Mouse (Mus musculus) midbrain, embryonic 16.5 days (tissue): Measurements from ENCODE around the gene Zfp652. TPM values are rescaled to one million over a fixed set of nuclear protein-coding genes. Genes with fewer than 3 reads are reported as not detected.

Experiments used
- ATAC-seq: fragments of 200-750 bp; cut with Nextera tagmentation; 2 replicates; pipeline ENCODE4 v1.8.0; 2017; ENCODE audit warnings: moderate TSS enrichment
- H3K27ac ChIP-seq: fragments of 300-500 bp; sonication (generic); 2 replicates; pipeline ENCODE4 v1.5.1; 2014; ENCODE audit warnings: mild to moderate bottlenecking, low read length, mixed read lengths
- H3K27me3 ChIP-seq: fragments of 300-500 bp; sonication (generic); 2 replicates; pipeline ENCODE4 v1.6.1; 2014; ENCODE audit warnings: low read depth, low read length, mixed read lengths; ENCODE audit not compliant: control insufficient read depth, insufficient read depth
- H3K36me3 ChIP-seq: fragments of 300-500 bp; sonication (generic); 2 replicates; pipeline ENCODE4 v1.6.1; 2014; ENCODE audit warnings: mild to moderate bottlenecking, low read length, moderate library complexity, mixed read lengths; ENCODE audit not compliant: control insufficient read depth, insufficient read depth
- H3K4me1 ChIP-seq: fragments of 300-500 bp; sonication (generic); 2 replicates; pipeline ENCODE4 v1.6.1; 2014; ENCODE audit warnings: mild to moderate bottlenecking, low read length, mixed read lengths; ENCODE audit not compliant: control insufficient read depth, insufficient read depth
- H3K4me2 ChIP-seq: fragments of 300-500 bp; sonication (generic); 2 replicates; pipeline ENCODE4 v1.6.1; 2014; ENCODE audit warnings: mild to moderate bottlenecking, low read length, mixed read lengths
- H3K4me3 ChIP-seq: fragments of 300-500 bp; sonication (generic); 2 replicates; pipeline ENCODE4 v1.5.1; 2014; ENCODE audit warnings: low read depth, mild to moderate bottlenecking, low read length, moderate library complexity, mixed read lengths
- H3K9ac ChIP-seq: fragments of 300-500 bp; sonication (generic); 2 replicates; pipeline ENCODE4 v1.6.1; 2014; ENCODE audit warnings: low read depth, low read length, mixed read lengths
- H3K9me3 ChIP-seq: fragments of 300-500 bp; sonication (generic); replicated peaks from 2 replicates; pipeline ENCODE4 v1.6.1; 2014; ENCODE audit warnings: mild to moderate bottlenecking, low read length, mixed read lengths; ENCODE audit not compliant: control insufficient read depth, poor library complexity, severe bottlenecking
- WGBS: fragments of 180-500 bp; shearing (Covaris S2); extraction: QIAGEN DNeasy Blood & Tissue Kit; methylation state at CpG from one replicate; pipeline ENCODE4 v1.1.7; 2014; 5-methylcytosine and 5-hydroxymethylcytosine counted together
- polyA plus RNA-seq: library from polyadenylated mRNA; unstranded; fragments of >200 nt; fragmentation: Nextera tagmentation; extraction: Ambion mirVana; gene quantifications from 2 replicates; pipeline ENCODE4 v1.2.1, GENCODE M21; 2015

Zfp652 gene
- polyA plus RNA-seq, 1 experiment from 2014 or later, result 21.1 TPM

DNA sequence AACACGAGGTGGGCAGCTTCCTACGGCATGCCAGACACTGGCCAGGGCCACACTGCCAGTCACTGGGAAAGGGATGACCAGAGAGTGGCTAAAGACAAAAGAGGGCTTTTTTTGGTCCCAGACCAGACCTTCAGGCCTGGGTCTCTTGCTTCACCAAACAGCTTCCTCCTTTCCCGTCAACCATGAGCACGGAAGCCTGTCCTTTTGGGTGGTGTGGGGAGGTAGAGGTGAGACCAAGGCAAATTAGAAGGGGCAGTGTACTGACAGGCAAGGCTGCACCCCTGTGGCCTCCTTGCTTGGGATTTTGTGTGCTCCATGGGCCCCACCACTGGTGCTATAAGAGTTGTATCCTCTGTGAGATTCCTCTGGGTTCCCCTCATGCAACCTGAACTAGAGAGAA lies 126.1 kb downstream of the Zfp652 start:
- peaks cover 21% of the 10 kb centered on the region for H3K27me3 ChIP-seq
- no peak overlapping the region for H3K4me2 ChIP-seq
- ATAC-seq, result no peak
- H3K9ac ChIP-seq, result no peak overlapping the region
- no peak overlapping the region for H3K27ac ChIP-seq
- H3K4me1 ChIP-seq, result peaks cover 6% of the 10 kb centered on the region
- H3K36me3 ChIP-seq, result no peaks in the 10 kb centered on the region
- no peaks in the 10 kb centered on the region for H3K9me3 ChIP-seq
- 88% methylated on average over 4 of the region's 4 CpGs for WGBS
- H3K4me3 ChIP-seq, result no peak overlapping the region

DNA sequence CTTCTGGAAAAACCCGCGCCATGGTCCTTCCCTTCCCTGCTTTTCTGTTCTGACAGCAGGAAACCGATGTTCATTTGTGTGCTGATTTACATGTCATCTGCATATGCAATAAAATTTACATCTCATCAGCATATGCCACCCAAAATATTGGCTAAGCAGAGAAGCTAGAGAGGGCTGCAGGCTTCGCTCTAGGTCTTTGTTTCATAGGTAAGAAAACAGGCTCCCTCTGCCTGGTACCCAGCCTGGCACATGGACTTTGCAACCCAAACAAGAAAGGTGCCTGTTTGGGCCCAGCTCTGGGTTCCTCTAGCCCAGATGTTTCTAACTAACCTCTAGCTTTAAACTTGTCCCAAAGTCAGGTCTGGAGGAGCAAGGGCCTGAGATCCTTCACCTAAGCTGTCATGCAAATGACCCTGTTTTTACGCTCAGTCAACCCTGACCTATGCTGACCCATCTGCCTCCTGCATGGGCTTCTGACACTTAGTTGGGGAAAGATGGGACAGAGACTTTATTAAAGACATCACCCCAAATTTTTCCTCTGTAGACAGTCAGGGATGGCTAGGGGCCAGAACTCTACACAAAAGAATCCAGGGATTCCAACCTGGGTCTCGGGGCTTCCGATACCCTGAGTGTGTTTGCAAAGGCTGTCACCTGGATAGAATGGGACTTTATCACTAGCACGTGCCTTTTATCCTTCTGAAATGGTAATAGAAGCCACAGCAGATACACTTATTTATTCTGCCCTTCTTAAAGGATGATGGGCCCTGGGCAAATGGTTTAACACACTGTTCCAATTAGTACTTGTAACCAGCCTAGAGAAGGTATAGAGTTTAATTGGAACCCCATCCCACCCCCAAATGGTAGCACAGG lies 126.8 kb downstream of the Zfp652 start:
- Histone ChIP-seq H3K4me3 (no peak overlapping the region), H3K4me1 (peaks cover 2% of the 10 kb centered on the region), H3K27me3 (peaks cover 15% of the 10 kb centered on the region), H3K9me3 (no peaks in the 10 kb centered on the region), H3K27ac (no peak overlapping the region), H3K4me2 (no peak overlapping the region), H3K36me3 (no peaks in the 10 kb centered on the region), H3K9ac (no peak overlapping the region)
- 70% methylated on average over 8 of the region's 8 CpGs for WGBS
- ATAC-seq, result no peak

DNA sequence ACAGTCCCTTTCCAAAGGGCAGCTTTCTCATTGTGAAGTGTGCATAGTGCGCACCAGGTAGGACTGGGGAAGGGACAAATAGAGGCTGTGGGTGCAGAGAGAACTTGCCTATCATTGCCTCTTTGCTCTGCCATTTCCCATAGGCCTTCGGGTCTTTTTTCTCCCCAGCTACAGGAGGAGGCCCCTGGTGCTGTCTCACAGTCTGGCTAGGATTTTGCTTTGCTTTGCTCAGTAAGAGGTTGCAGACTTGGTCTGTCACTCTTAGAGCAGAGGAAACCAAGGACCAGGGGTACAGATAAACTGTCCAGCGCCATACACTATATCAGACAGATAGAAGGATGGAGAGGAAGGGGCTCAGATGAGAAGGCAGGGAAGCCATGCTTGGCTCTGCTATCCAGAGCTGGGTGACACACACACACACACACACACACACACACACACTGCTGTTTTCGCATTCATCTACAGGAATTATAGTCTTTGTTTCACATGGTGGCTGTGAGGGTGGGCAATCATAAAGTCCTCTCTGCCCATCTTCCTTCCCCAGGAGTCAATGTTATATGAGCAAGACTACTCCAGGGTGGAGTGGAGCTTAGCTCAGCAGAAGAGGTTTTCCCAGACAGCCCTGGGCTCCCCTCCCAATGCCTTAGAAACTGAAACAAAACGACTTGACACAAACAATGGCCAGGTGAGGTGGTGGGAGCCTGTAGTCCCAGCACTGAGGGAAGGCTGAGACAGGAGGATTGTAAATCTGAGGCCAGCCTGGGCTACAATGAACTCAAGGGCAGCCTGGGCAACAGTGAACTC lies 128.4 kb downstream of the Zfp652 start:
- H3K4me2 ChIP-seq, result no peak overlapping the region
- H3K27me3 ChIP-seq, result no peaks in the 10 kb centered on the region
- no peaks in the 10 kb centered on the region for H3K36me3 ChIP-seq
- no peaks in the 10 kb centered on the region for H3K4me1 ChIP-seq
- no peak for ATAC-seq
- no peaks in the 10 kb centered on the region for H3K9me3 ChIP-seq
- H3K4me3 ChIP-seq, result no peak overlapping the region
- no peak overlapping the region for H3K9ac ChIP-seq
- WGBS, result 79% methylated on average over 5 of the region's 5 CpGs
- no peak overlapping the region for H3K27ac ChIP-seq

DNA sequence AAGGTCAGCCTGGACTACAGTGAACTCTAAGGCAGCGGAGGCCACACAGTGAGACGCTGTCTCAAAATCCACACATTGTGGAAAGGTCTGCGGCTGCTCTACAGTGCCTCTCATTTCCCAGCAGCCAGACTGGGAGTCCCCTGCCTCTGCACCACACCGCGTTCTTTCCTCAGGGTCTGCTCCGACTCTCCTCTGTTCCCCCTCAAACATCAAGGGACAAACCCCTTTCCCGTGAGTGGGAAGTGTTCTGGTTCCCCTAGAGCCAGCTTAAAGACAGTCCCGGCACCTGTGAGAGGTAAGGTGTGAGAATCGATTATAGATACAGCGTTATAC lies 129.0 kb downstream of the Zfp652 start:
- Histone ChIP-seq H3K27me3 (no peaks in the 10 kb centered on the region), H3K4me1 (no peaks in the 10 kb centered on the region), H3K4me2 (no peak overlapping the region), H3K4me3 (no peak overlapping the region), H3K27ac (no peak overlapping the region), H3K36me3 (no peaks in the 10 kb centered on the region), H3K9ac (no peak overlapping the region), H3K9me3 (no peaks in the 10 kb centered on the region)
- WGBS, result 63% methylated on average over 10 of the region's 10 CpGs
- ATAC-seq, result no peak

DNA sequence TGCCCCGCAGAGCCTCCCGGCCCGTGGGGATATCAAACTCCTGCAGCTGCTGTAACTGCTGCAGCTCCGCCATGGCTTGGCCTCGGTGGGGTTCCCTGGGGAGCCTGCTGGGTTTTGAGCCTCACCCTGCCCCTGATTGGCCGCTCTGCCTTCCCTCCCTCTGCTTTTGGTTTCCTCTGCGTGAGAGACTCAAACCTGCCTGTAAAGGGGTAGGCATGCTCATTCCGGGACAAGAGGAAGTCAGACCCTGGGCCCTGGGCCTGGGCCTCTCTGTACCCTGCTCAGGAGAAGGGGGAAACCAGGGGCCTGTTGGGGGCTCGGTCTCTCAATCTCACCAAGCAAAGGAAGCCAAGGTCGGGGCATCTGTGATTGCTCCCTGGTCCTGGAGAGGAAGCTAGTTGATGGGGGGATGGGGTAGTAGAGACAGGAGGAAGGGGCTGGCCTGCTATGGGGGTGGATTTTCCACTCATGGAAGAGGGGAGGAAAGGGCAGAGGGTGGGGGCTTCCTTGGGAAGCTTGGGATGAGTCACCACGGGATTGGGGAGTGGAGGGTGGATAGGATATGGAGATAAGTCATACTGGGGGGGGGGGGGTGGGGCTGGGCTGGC lies 129.7 kb downstream of the Zfp652 start, which contains the start of gene Abi3:
Gene Abi3, minus strand, starts transcription at position 403 of the 608 bp plus-strand sequence.
- no peak for ATAC-seq
- Histone ChIP-seq H3K4me1 (no peaks in the 10 kb centered on the region), H3K4me2 (no peak within 1 kb of the TSS), H3K27me3 (no peaks in the 10 kb centered on the region), H3K9ac (no peak within 1 kb of the TSS), H3K4me3 (no peak within 1 kb of the TSS), H3K9me3 (no peaks in the 10 kb centered on the region), H3K27ac (no peak within 1 kb of the TSS), H3K36me3 (no peaks in the 10 kb centered on the region)
- 10% methylated on average over 11 of the region's 11 CpGs for WGBS

DNA sequence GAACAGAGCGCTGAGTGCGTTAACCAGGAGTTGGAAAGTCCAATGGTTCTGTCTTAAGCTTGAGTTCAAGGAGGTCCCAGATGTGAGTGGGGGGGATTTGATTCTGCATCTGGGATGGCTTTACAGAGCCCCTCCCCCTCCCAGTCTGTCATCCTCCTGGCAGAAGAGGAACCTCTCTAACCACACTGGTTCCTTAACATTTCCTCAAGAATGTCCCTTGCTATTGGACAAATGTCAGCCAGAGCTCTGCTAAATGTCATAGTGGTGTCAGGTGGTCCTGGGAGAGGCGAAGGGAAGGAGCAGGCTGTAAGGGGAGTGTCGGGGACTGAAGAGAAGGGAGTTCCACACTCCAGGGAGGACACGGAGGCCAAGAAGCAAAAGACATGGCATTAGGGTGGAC lies 130.5 kb downstream of the Zfp652 start:
- 78% methylated on average over 5 of the region's 5 CpGs for WGBS
- Histone ChIP-seq H3K36me3 (no peaks in the 10 kb centered on the region), H3K27ac (no peak overlapping the region), H3K4me3 (no peak overlapping the region), H3K27me3 (no peaks in the 10 kb centered on the region), H3K4me1 (no peaks in the 10 kb centered on the region), H3K9ac (no peak overlapping the region), H3K4me2 (no peak overlapping the region), H3K9me3 (no peaks in the 10 kb centered on the region)
- ATAC-seq, result no peak

DNA sequence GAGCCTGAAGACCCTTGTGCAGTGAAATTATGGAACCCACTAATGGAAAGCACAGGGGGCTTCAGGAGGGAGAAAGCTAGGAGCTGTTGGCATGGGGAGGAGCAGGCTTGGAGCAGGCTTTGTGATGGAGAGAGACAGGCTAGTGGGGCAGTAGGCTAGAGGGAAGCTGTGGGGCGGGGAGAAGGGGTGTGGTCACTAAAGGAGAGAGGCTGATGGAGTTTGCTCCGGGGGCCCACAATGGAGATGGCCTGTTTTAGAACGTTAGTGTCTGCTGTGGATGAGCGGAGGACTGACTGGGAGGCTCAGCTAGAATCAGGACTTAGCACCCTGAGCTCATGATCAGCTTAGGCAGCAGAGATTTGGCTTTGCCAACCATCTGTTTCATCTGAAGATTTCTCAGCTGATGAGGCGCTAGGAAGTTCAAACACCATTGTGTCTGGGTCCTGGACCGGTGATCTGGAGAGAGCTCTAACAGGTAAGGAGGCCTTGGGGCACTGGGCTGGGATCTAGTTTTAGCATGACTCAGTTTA lies 131.0 kb downstream of the Zfp652 start:
- no peaks in the 10 kb centered on the region for H3K9me3 ChIP-seq
- H3K27me3 ChIP-seq, result no peaks in the 10 kb centered on the region
- 62% methylated on average over 6 of the region's 6 CpGs for WGBS
- H3K4me3 ChIP-seq, result no peak overlapping the region
- H3K27ac ChIP-seq, result no peak overlapping the region
- no peaks in the 10 kb centered on the region for H3K36me3 ChIP-seq
- H3K4me2 ChIP-seq, result no peak overlapping the region
- H3K9ac ChIP-seq, result no peak overlapping the region
- no peaks in the 10 kb centered on the region for H3K4me1 ChIP-seq
- no peak for ATAC-seq

DNA sequence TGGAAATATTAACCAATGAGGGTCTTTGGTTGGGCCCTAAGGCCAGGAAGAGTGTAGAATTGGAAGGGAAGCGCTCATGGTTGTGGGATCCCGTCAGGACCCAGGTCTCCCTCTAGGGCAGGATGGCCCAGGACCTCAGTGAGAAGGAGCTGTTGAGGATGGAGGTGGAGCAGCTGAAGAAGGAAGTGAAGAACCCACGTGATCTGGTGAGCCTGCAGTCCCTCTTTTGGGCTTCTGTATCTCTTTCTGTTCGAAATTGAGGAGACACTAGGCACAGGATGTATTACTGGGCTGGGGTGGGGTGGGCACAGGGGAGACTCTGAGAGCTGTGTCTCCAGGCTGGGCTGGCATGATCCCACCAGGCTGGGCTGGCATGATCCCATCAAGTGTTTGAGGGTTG lies 132.5 kb downstream of the Zfp652 start:
- Histone ChIP-seq H3K4me2 (no peak overlapping the region), H3K4me1 (no peaks in the 10 kb centered on the region), H3K4me3 (no peak overlapping the region), H3K27ac (no peak overlapping the region), H3K27me3 (no peaks in the 10 kb centered on the region), H3K36me3 (no peaks in the 10 kb centered on the region), H3K9me3 (no peaks in the 10 kb centered on the region), H3K9ac (no peak overlapping the region)
- 70% methylated on average over 4 of the region's 4 CpGs for WGBS
- no peak for ATAC-seq
